Mouse (Mus musculus): ENCODE results near the gene Emid1.

Gene Emid1

GRCm38 (mm10) chr11:5151680-5152337 is at the start of gene Emid1:
Gene Emid1 (minus strand): TSS chr11:5152257.
- DNase-seq: peak in 1 of 2 experiments; percentile 23

GRCm38 (mm10) chr11:5199879-5200278 is 47.8 kb upstream of the Emid1 start:
- no peak for DNase-seq

GRCm38 (mm10) chr11:5197068-5197467 is 45.0 kb upstream of the Emid1 start:
- no peak for DNase-seq

- DNase-seq: no peak
Measured at GRCm38 (mm10) chr11:5196583-5196982, 44.5 kb upstream of the Emid1 start.

- DNase-seq: no peak
Measured at GRCm38 (mm10) chr11:5193576-5193881, 41.5 kb upstream of the Emid1 start.

- no peak for DNase-seq
Measured at GRCm38 (mm10) chr11:5192840-5193575, 41.0 kb upstream of the Emid1 start.

GRCm38 (mm10) chr11:5192084-5192516 is 40.0 kb upstream of the Emid1 start:
- no peak for DNase-seq

- DNase-seq: no peak
Measured at GRCm38 (mm10) chr11:5189239-5189933, 37.3 kb upstream of the Emid1 start.

GRCm38 (mm10) chr11:5188170-5188569 is 36.1 kb upstream of the Emid1 start:
- DNase-seq: no peak

GRCm38 (mm10) chr11:5184832-5185231 is 32.8 kb upstream of the Emid1 start:
- no peak for DNase-seq

- DNase-seq: no peak
Measured at GRCm38 (mm10) chr11:5184250-5184649, 32.2 kb upstream of the Emid1 start.

GRCm38 (mm10) chr11:5182870-5183269 is 30.8 kb upstream of the Emid1 start:
- no peak for DNase-seq

GRCm38 (mm10) chr11:5181850-5182404 is 29.9 kb upstream of the Emid1 start:
- peak; percentile 85 to 90 for DNase-seq

- no peak for DNase-seq
Measured at GRCm38 (mm10) chr11:5179391-5179790, 27.3 kb upstream of the Emid1 start.

GRCm38 (mm10) chr11:5177171-5177570 is 25.1 kb upstream of the Emid1 start:
- DNase-seq: peak; percentile 71 to 88

GRCm38 (mm10) chr11:5176685-5177084 is 24.6 kb upstream of the Emid1 start:
- DNase-seq: peak; percentile 30 to 70

GRCm38 (mm10) chr11:5175866-5176265 is 23.8 kb upstream of the Emid1 start:
- DNase-seq: no peak

GRCm38 (mm10) chr11:5175141-5175540 is 23.1 kb upstream of the Emid1 start:
- no peak for DNase-seq

- DNase-seq: no peak
Measured at GRCm38 (mm10) chr11:5172861-5173260, 20.8 kb upstream of the Emid1 start.

- no peak for DNase-seq
Measured at GRCm38 (mm10) chr11:5167311-5167710, 15.3 kb upstream of the Emid1 start.

GRCm38 (mm10) chr11:5165471-5165916 is 13.4 kb upstream of the Emid1 start:
- no peak for DNase-seq

GRCm38 (mm10) chr11:5164310-5164709 is 12.3 kb upstream of the Emid1 start:
- no peak for DNase-seq

GRCm38 (mm10) chr11:5163421-5163820 is 11.4 kb upstream of the Emid1 start:
- no peak for DNase-seq
